ENCODE assay signal across 8 mouse cellular contexts in genomic region chr19:44246341-44246911, GRCm38 (mm10). TPM values are rescaled to one million over a fixed set of nuclear protein-coding genes. Genes with fewer than 3 reads are reported as not detected.
DNase-seq lines count a peak whose midpoint lies in the region; ATAC-seq and TF ChIP-seq lines count a peak whose summit lies in the region.

No protein-coding gene starts in this region.

- H3K36me3 ChIP-seq in heart, adult 2 months (ENCODE audit: control insufficient read depth, insufficient read depth, low read length) = no peaks in the 10 kb centered on the region
- H3K36me3 ChIP-seq in embryonic facial prominence, embryonic 10.5 days (replicated peaks) = no peaks in the 10 kb centered on the region
- no peaks in the 10 kb centered on the region for H3K36me3 ChIP-seq in hindbrain, embryonic 16.5 days (ENCODE audit: control insufficient read depth, insufficient read depth, low read length)
- no peaks in the 10 kb centered on the region for H3K36me3 ChIP-seq in midbrain, embryonic 13.5 days

- no peaks in the 10 kb centered on the region for H3K79me2 ChIP-seq in heart, adult 2 months (replicated peaks; ENCODE audit: control insufficient read depth, insufficient read depth, low read length)

- intact Hi-C loops in heart, adult 2 months (cut with DNase I) = loop anchor here (10.0 kb wide), 1 partner anchor 298 kb away; the partner anchor contains the start of gene Sec31b

- ATAC-seq in hindbrain, embryonic 16.5 days = no peak
- ATAC-seq in midbrain, embryonic 13.5 days = no peak

- peak overlapping the region; percentile 64 for H3K4me2 ChIP-seq in hindbrain, embryonic 16.5 days (ENCODE audit: low read length)
- H3K4me2 ChIP-seq in midbrain, embryonic 13.5 days (replicated peaks) = peak overlapping the region; percentile 74

- no peak for DNase-seq in heart, adult 2 months
- DNase-seq in heart, postnatal 4 days = no peak
- no peak for DNase-seq in embryonic facial prominence, embryonic 10.5 days (ENCODE audit: low spot score)
- DNase-seq in adipocyte (ENCODE audit: low spot score) = no peak
- no peak for DNase-seq in kidney, postnatal 25 days
- no peak for DNase-seq in urinary bladder, postnatal 14 days (ENCODE audit: low spot score)

- TF ChIP-seq POLR2A in heart, adult 2 months (IDR thresholded peaks at IDR 0.05; ENCODE audit: insufficient read depth, low read depth, low read length) = no peak

- no peak overlapping the region; the same call in 1 of the 2 replicates for H3K4me3 ChIP-seq in heart, adult 2 months
- H3K4me3 ChIP-seq in embryonic facial prominence, embryonic 10.5 days = peak overlapping the region; percentile 21; the same call in 1 of the 2 replicates
- no peak overlapping the region for H3K4me3 ChIP-seq in hindbrain, embryonic 16.5 days (ENCODE audit: low read length)
- H3K4me3 ChIP-seq in midbrain, embryonic 13.5 days (replicated peaks) = peak overlapping the region; percentile 49; the same call in 1 of the 2 replicates

- no peak overlapping the region for H3K9ac ChIP-seq in heart, adult 2 months (ENCODE audit: low read depth, low read length)
- peak overlapping the region; percentile 23 for H3K9ac ChIP-seq in hindbrain, embryonic 16.5 days (ENCODE audit: low read depth, low read length)
- H3K9ac ChIP-seq in midbrain, embryonic 13.5 days (replicated peaks) = no peak overlapping the region

- 38% methylated on average over 11 of the region's 11 CpGs for WGBS in heart, adult 2 months
- WGBS in embryonic facial prominence, embryonic 10.5 days = 47% methylated on average over 11 of the region's 11 CpGs
- WGBS in hindbrain, embryonic 16.5 days = 37% methylated on average over 11 of the region's 11 CpGs
- WGBS in midbrain, embryonic 13.5 days = 38% methylated on average over 11 of the region's 11 CpGs

- peak overlapping the region; percentile 10; the same call in 1 of the 2 replicates for H3K27ac ChIP-seq in heart, adult 2 months
- 0 out of 2 replicates have a peak overlapping the region, but pooled peaks have one; percentile 5 for H3K27ac ChIP-seq in embryonic facial prominence, embryonic 10.5 days (replicated peaks)
- H3K27ac ChIP-seq in hindbrain, embryonic 16.5 days (ENCODE audit: low read depth, low read length) = no peak overlapping the region
- peak overlapping the region; percentile 90; the same call in 1 of the 2 replicates for H3K27ac ChIP-seq in midbrain, embryonic 13.5 days

- TF ChIP-seq EP300 in heart, adult 2 months (IDR thresholded peaks at IDR 0.05; ENCODE audit: insufficient read depth, low read depth, low read length) = no peak

- H3K9me3 ChIP-seq in embryonic facial prominence, embryonic 10.5 days = no peaks in the 10 kb centered on the region
- no peaks in the 10 kb centered on the region for H3K9me3 ChIP-seq in hindbrain, embryonic 16.5 days (ENCODE audit: control insufficient read depth, low read length)
- H3K9me3 ChIP-seq in midbrain, embryonic 13.5 days = no peaks in the 10 kb centered on the region

- peaks cover 6% of the 10 kb centered on the region for H3K4me1 ChIP-seq in heart, adult 2 months (ENCODE audit: control insufficient read depth, insufficient read depth, low read length)
- peaks cover 42% of the 10 kb centered on the region for H3K4me1 ChIP-seq in embryonic facial prominence, embryonic 10.5 days
- H3K4me1 ChIP-seq in hindbrain, embryonic 16.5 days (ENCODE audit: control insufficient read depth, insufficient read depth, low read depth, low read length) = peaks cover 23% of the 10 kb centered on the region
- H3K4me1 ChIP-seq in midbrain, embryonic 13.5 days (replicated peaks) = peaks cover 28% of the 10 kb centered on the region

- no peaks in the 10 kb centered on the region for H3K27me3 ChIP-seq in heart, adult 2 months (ENCODE audit: control insufficient read depth, insufficient read depth, low read length)
- H3K27me3 ChIP-seq in embryonic facial prominence, embryonic 10.5 days (replicated peaks; ENCODE audit: low read depth, poor library complexity, severe bottlenecking) = peaks cover 3% of the 10 kb centered on the region; the same call in 1 of the 2 replicates
- H3K27me3 ChIP-seq in hindbrain, embryonic 16.5 days (replicated peaks; ENCODE audit: control insufficient read depth, insufficient read depth, low read length) = no peaks in the 10 kb centered on the region
- no peaks in the 10 kb centered on the region for H3K27me3 ChIP-seq in midbrain, embryonic 13.5 days

- no peak for TF ChIP-seq CTCF in heart, adult 2 months (IDR thresholded peaks at IDR 0.05)

RNA-seq across cellular contexts. Expression of gene Scd3, which starts 43.4 kb away (rescaled TPM):
- total RNA-seq in heart, adult 2 months (2021) = under 1 TPM in 1 of 2 experiments, not detected in 1; 0.13 TPM
- 0.37 TPM in 1 of 2 replicates, not detected in the other for polyA plus RNA-seq in heart, adult 2 months (2012; rRNA removed)
- total RNA-seq in heart, postnatal 4 days (2021) = not detected
- polyA plus RNA-seq in embryonic facial prominence, embryonic 10.5 days (2016; fragmentation: Nextera tagmentation; extraction: Ambion mirVana) = 0.48 and 0.64 TPM in 2 replicates
- 4.9 and 6.6 TPM in 2 replicates for polyA plus RNA-seq in hindbrain, embryonic 16.5 days (2015; fragmentation: Nextera tagmentation; extraction: Ambion mirVana)
- polyA plus RNA-seq in midbrain, embryonic 13.5 days (2015; fragmentation: Nextera tagmentation; extraction: Ambion mirVana) = 2.0 and 3.4 TPM in 2 replicates

RNA-seq across cellular contexts. Expression of gene Scd2, which starts 47.0 kb away (rescaled TPM):
- total RNA-seq in heart, adult 2 months (2021) = 10 to 100 TPM in 1 of 2 experiments, 1 to 10 TPM in 1; 9.2 to 12.2 TPM
- 21.2 and 31.1 TPM in 2 replicates for polyA plus RNA-seq in heart, adult 2 months (2012; rRNA removed)
- 10 to 100 TPM; 78.1 to 82.1 TPM for total RNA-seq in heart, postnatal 4 days (2021)
- polyA plus RNA-seq in embryonic facial prominence, embryonic 10.5 days (2016; fragmentation: Nextera tagmentation; extraction: Ambion mirVana) = 324 and 353 TPM in 2 replicates
- 290 and 322 TPM in 2 replicates for polyA plus RNA-seq in hindbrain, embryonic 16.5 days (2015; fragmentation: Nextera tagmentation; extraction: Ambion mirVana)
- 254 and 259 TPM in 2 replicates for polyA plus RNA-seq in midbrain, embryonic 13.5 days (2015; fragmentation: Nextera tagmentation; extraction: Ambion mirVana)

RNA-seq across cellular contexts. Expression of gene Pkd2l1, which starts 54.2 kb away (rescaled TPM):
- not detected for total RNA-seq in heart, adult 2 months (2021)
- not detected in 2 replicates for polyA plus RNA-seq in heart, adult 2 months (2012; rRNA removed)
- not detected for total RNA-seq in heart, postnatal 4 days (2021)
- polyA plus RNA-seq in embryonic facial prominence, embryonic 10.5 days (2016; fragmentation: Nextera tagmentation; extraction: Ambion mirVana) = 0.07 and 0.19 TPM in 2 replicates
- polyA plus RNA-seq in hindbrain, embryonic 16.5 days (2015; fragmentation: Nextera tagmentation; extraction: Ambion mirVana) = 0.75 and 1.4 TPM in 2 replicates
- polyA plus RNA-seq in midbrain, embryonic 13.5 days (2015; fragmentation: Nextera tagmentation; extraction: Ambion mirVana) = 0.20 and 0.27 TPM in 2 replicates

Comparison
In these comparisons a context has a peak if more than half of its experiments do, and no peak if none do; other contexts are left out.
1. H3K4me3 ChIP-seq: peak in embryonic facial prominence, embryonic 10.5 days (single experiment) and midbrain, embryonic 13.5 days (single experiment); none in heart, adult 2 months (single experiment) and hindbrain, embryonic 16.5 days (single experiment).